Mouse (Mus musculus) kidney, adult 9 months (tissue): ENCODE data around the gene Podxl2.

Experiments used
- DNase-seq: peaks from one replicate; pipeline ENCODE4 v3.0.0; 2022

The Podxl2 gene

GRCm38 (mm10) chr6:88886417-88886967 lies 11.6 kb upstream of the Podxl2 start:
- DNase-seq, result no peak

GRCm38 (mm10) chr6:88885644-88886416 lies 11.0 kb upstream of the Podxl2 start:
- no peak for DNase-seq

GRCm38 (mm10) chr6:88884690-88885089 lies 9.8 kb upstream of the Podxl2 start:
- DNase-seq, result no peak

GRCm38 (mm10) chr6:88884195-88884594 lies 9.4 kb upstream of the Podxl2 start:
- DNase-seq, result no peak

- DNase-seq, result no peak
These were observed 6.5 kb upstream of the Podxl2 start for GRCm38 (mm10) chr6:88881334-88881733.

GRCm38 (mm10) chr6:88879471-88879870 lies 4.6 kb upstream of the Podxl2 start:
- DNase-seq, result no peak

GRCm38 (mm10) chr6:88873965-88874867 lies 628 bp downstream of the Podxl2 start:
- no peak for DNase-seq

GRCm38 (mm10) chr6:88872811-88873210 lies 2.0 kb downstream of the Podxl2 start:
- DNase-seq, result no peak

GRCm38 (mm10) chr6:88871546-88871945 lies 3.3 kb downstream of the Podxl2 start:
- DNase-seq, result no peak

- no peak for DNase-seq
These were observed 4.2 kb downstream of the Podxl2 start for GRCm38 (mm10) chr6:88870594-88870993.

- no peak for DNase-seq
These were observed 5.4 kb downstream of the Podxl2 start for GRCm38 (mm10) chr6:88869459-88869858.

- DNase-seq, result no peak
These were observed 9.1 kb downstream of the Podxl2 start for GRCm38 (mm10) chr6:88865704-88866103.

GRCm38 (mm10) chr6:88860914-88861313 lies 13.9 kb downstream of the Podxl2 start:
- DNase-seq, result peak; percentile 60

GRCm38 (mm10) chr6:88858341-88858740 lies 16.5 kb downstream of the Podxl2 start:
- no peak for DNase-seq

- DNase-seq, result no peak
These were observed 17.0 kb downstream of the Podxl2 start for GRCm38 (mm10) chr6:88857830-88858229.

GRCm38 (mm10) chr6:88857249-88857648 lies 17.6 kb downstream of the Podxl2 start:
- DNase-seq, result peak; percentile 71

- DNase-seq, result peak; percentile 80
These were observed 19.2 kb downstream of the Podxl2 start for GRCm38 (mm10) chr6:88855636-88856035.

- no peak for DNase-seq
These were observed 20.3 kb downstream of the Podxl2 start for GRCm38 (mm10) chr6:88854509-88854908.

GRCm38 (mm10) chr6:88850034-88850433 lies 24.8 kb downstream of the Podxl2 start:
- DNase-seq, result no peak

GRCm38 (mm10) chr6:88849270-88849669 lies 25.6 kb downstream of the Podxl2 start:
- no peak for DNase-seq

- DNase-seq, result no peak
These were observed 27.3 kb downstream of the Podxl2 start for GRCm38 (mm10) chr6:88847571-88847970.

GRCm38 (mm10) chr6:88844901-88845565 lies 29.8 kb downstream of the Podxl2 start:
- DNase-seq, result no peak
